Mouse (Mus musculus) hindbrain, embryonic 10.5 days (tissue): ENCODE measurements around the gene Cd3eap. TPM values are rescaled to one million over a fixed set of nuclear protein-coding genes. Genes with fewer than 3 reads are reported as not detected.

ENCODE experiments used
- DNase-seq: peaks from one replicate; pipeline ENCODE4 v3.0.0-alpha.2; 2017; ENCODE audit warnings: low spot score
- H3K27ac ChIP-seq: fragments of 300-500 bp; sonication (generic); 2 replicates; pipeline ENCODE4 v1.5.1; 2016; ENCODE audit warnings: mild to moderate bottlenecking, moderate library complexity
- H3K27me3 ChIP-seq: fragments of 300-500 bp; sonication (generic); 2 replicates; pipeline ENCODE4 v1.6.1; 2016; ENCODE audit warnings: mild to moderate bottlenecking; ENCODE audit not compliant: poor library complexity, insufficient read depth, severe bottlenecking
- H3K36me3 ChIP-seq: fragments of 300-500 bp; sonication (generic); 2 replicates; pipeline ENCODE4 v1.6.1; 2016; ENCODE audit warnings: mild to moderate bottlenecking, moderate library complexity
- H3K4me1 ChIP-seq: fragments of 300-500 bp; sonication (generic); replicated peaks from 2 replicates; pipeline ENCODE4 v1.6.1; 2016; ENCODE audit warnings: mild to moderate bottlenecking
- H3K4me3 ChIP-seq: fragments of 300-500 bp; sonication (generic); 2 replicates; pipeline ENCODE4 v1.5.1; 2016; ENCODE audit warnings: mild to moderate bottlenecking, moderate library complexity
- H3K9me3 ChIP-seq: fragments of 300-500 bp; sonication (generic); 2 replicates; pipeline ENCODE4 v1.6.1; 2016; ENCODE audit warnings: mild to moderate bottlenecking, moderate library complexity
- WGBS: fragments of 180-500 bp; shearing (Covaris S2); methylation state at CpG from one replicate; pipeline ENCODE4 v1.1.7; 2016; 5-methylcytosine and 5-hydroxymethylcytosine counted together
- polyA plus RNA-seq: library from polyadenylated mRNA; unstranded; fragments of >200 nt; fragmentation: Nextera tagmentation; extraction: Ambion mirVana; gene quantifications from 2 replicates; pipeline ENCODE4 v1.2.1, GENCODE M21; 2016

Cd3eap gene
- polyA plus RNA-seq: 18.7 and 24.4 TPM in 2 replicates

GRCm38 (mm10) chr7:19359299-19359891 lies at the start of gene Cd3eap, which contains the start of gene Ppp1r13l:
TSS of gene Cd3eap (minus strand) at chr7:19359483.
TSS of gene Ppp1r13l (plus strand) at chr7:19359749.
- peaks cover 16% of the 10 kb centered on the region; the same call in 1 of the 2 replicates for H3K27me3 ChIP-seq
- no peaks in the 10 kb centered on the region for H3K9me3 ChIP-seq
- H3K4me1 ChIP-seq: peaks cover 62% of the 10 kb centered on the region
- peak within 1 kb of the TSS; percentile 86 for H3K4me3 ChIP-seq
- peaks cover 36% of the 10 kb centered on the region for H3K36me3 ChIP-seq
- H3K27ac ChIP-seq: peak within 1 kb of the TSS; percentile 93
- DNase-seq: peak; percentile 87
- WGBS: under 1% methylated on average over 31 of the region's 31 CpGs

- H3K4me3 ChIP-seq: peak overlapping the region; percentile 32
- peaks cover 63% of the 10 kb centered on the region for H3K27me3 ChIP-seq
- no peak overlapping the region for H3K27ac ChIP-seq
- no peaks in the 10 kb centered on the region for H3K36me3 ChIP-seq
- H3K4me1 ChIP-seq: peaks cover 23% of the 10 kb centered on the region
- 4% methylated on average over 19 of the region's 19 CpGs for WGBS
- H3K9me3 ChIP-seq: peaks cover 11% of the 10 kb centered on the region
- DNase-seq: peak; percentile 86
Observed at GRCm38 (mm10) chr7:19405417-19405816, 46.1 kb upstream of the Cd3eap start.

- H3K4me1 ChIP-seq: peaks cover 22% of the 10 kb centered on the region
- peaks cover 11% of the 10 kb centered on the region for H3K9me3 ChIP-seq
- DNase-seq: no peak
- whole genome bisulfite sequencing: 49% methylated on average over 7 of the region's 7 CpGs
- H3K36me3 ChIP-seq: no peaks in the 10 kb centered on the region
- peak within 1 kb of the TSS; percentile 72 for H3K27ac ChIP-seq
- peaks cover 72% of the 10 kb centered on the region for H3K27me3 ChIP-seq
- peak within 1 kb of the TSS; percentile 74 for H3K4me3 ChIP-seq
Observed at GRCm38 (mm10) chr7:19404476-19404875, 45.2 kb upstream of the Cd3eap start, which contains the start of gene Ckm. TSS of gene Ckm (plus strand) at chr7:19404776.

- peak; percentile 46 for DNase-seq
- Histone ChIP-seq H3K4me3 (peak within 1 kb of the TSS; percentile 74), H3K27ac (peak within 1 kb of the TSS; percentile 72), H3K9me3 (peaks cover 11% of the 10 kb centered on the region), H3K27me3 (peaks cover 79% of the 10 kb centered on the region), H3K4me1 (peaks cover 27% of the 10 kb centered on the region), H3K36me3 (no peaks in the 10 kb centered on the region)
- under 1% methylated on average over 62 of the region's 62 CpGs for WGBS
Observed at GRCm38 (mm10) chr7:19403731-19404296, 44.5 kb upstream of the Cd3eap start, which contains the start of gene Klc3. TSS of gene Klc3 (minus strand) at chr7:19404104.

GRCm38 (mm10) chr7:19402535-19403112 lies 43.3 kb upstream of the Cd3eap start:
- 80% methylated on average over 9 of the region's 9 CpGs for WGBS
- DNase-seq: no peak
- H3K4me1 ChIP-seq: peaks cover 27% of the 10 kb centered on the region
- H3K36me3 ChIP-seq: no peaks in the 10 kb centered on the region
- H3K27me3 ChIP-seq: peaks cover 81% of the 10 kb centered on the region
- H3K27ac ChIP-seq: no peak overlapping the region
- peaks cover 11% of the 10 kb centered on the region for H3K9me3 ChIP-seq
- H3K4me3 ChIP-seq: no peak overlapping the region

- H3K27me3 ChIP-seq: peaks cover 71% of the 10 kb centered on the region
- no peaks in the 10 kb centered on the region for H3K36me3 ChIP-seq
- H3K9me3 ChIP-seq: peaks cover 11% of the 10 kb centered on the region
- no peak overlapping the region for H3K27ac ChIP-seq
- H3K4me3 ChIP-seq: no peak overlapping the region
- 80% methylated on average over 4 of the region's 4 CpGs for WGBS
- no peak for DNase-seq
- H3K4me1 ChIP-seq: peaks cover 27% of the 10 kb centered on the region
Observed at GRCm38 (mm10) chr7:19400946-19401345, 41.7 kb upstream of the Cd3eap start.

GRCm38 (mm10) chr7:19399496-19400280 lies 40.4 kb upstream of the Cd3eap start:
- Histone ChIP-seq H3K27ac (peak overlapping the region; percentile 35; the same call in 1 of the 2 replicates), H3K4me3 (peak overlapping the region; percentile 48), H3K36me3 (peaks cover 12% of the 10 kb centered on the region), H3K27me3 (peaks cover 60% of the 10 kb centered on the region), H3K9me3 (peaks cover 11% of the 10 kb centered on the region), H3K4me1 (peaks cover 23% of the 10 kb centered on the region)
- WGBS: 4% methylated on average over 27 of the region's 27 CpGs
- DNase-seq: peak; percentile 35

GRCm38 (mm10) chr7:19394484-19394883 lies 35.2 kb upstream of the Cd3eap start:
- WGBS: 90% methylated on average over 8 of the region's 8 CpGs
- Histone ChIP-seq H3K27me3 (peaks cover 9% of the 10 kb centered on the region), H3K4me3 (no peak overlapping the region), H3K4me1 (peaks cover 7% of the 10 kb centered on the region), H3K27ac (no peak overlapping the region; the same call in 1 of the 2 replicates), H3K9me3 (no peaks in the 10 kb centered on the region), H3K36me3 (peaks cover 64% of the 10 kb centered on the region)
- no peak for DNase-seq

GRCm38 (mm10) chr7:19388699-19389413 lies 29.6 kb upstream of the Cd3eap start:
- Histone ChIP-seq H3K27ac (peak overlapping the region; percentile 59; the same call in 1 of the 2 replicates), H3K4me1 (peaks cover 13% of the 10 kb centered on the region), H3K27me3 (no peaks in the 10 kb centered on the region), H3K36me3 (peaks cover 100% of the 10 kb centered on the region), H3K4me3 (no peak overlapping the region), H3K9me3 (no peaks in the 10 kb centered on the region)
- WGBS: 76% methylated on average over 10 of the region's 10 CpGs
- DNase-seq: no peak

- Histone ChIP-seq H3K27me3 (no peaks in the 10 kb centered on the region), H3K36me3 (peaks cover 51% of the 10 kb centered on the region), H3K27ac (no peak overlapping the region), H3K4me1 (peaks cover 27% of the 10 kb centered on the region), H3K4me3 (peak overlapping the region; percentile 96; the same call in 1 of the 2 replicates), H3K9me3 (no peaks in the 10 kb centered on the region)
- WGBS: 84% methylated on average over 9 of the region's 9 CpGs
- DNase-seq: no peak
Observed at GRCm38 (mm10) chr7:19383708-19384107, 24.4 kb upstream of the Cd3eap start.

GRCm38 (mm10) chr7:19382166-19382541 lies 22.9 kb upstream of the Cd3eap start:
- Histone ChIP-seq H3K4me1 (peaks cover 20% of the 10 kb centered on the region), H3K27me3 (no peaks in the 10 kb centered on the region), H3K9me3 (no peaks in the 10 kb centered on the region), H3K4me3 (peak overlapping the region; percentile 96), H3K36me3 (peaks cover 46% of the 10 kb centered on the region), H3K27ac (peak overlapping the region; percentile 84)
- no peak for DNase-seq
- 0% methylated on average over 37 of the region's 37 CpGs for WGBS
